Mouse (Mus musculus) E14TG2a.4 (cell line): ENCODE data around the gene Nop2.
"Not testable (repeated sequence)": the region's sequence is repeated elsewhere in the genome, so short reads cannot be mapped to it uniquely, and the experiment has no call there.

Experiments used
- H3K27me3 ChIP-seq: 2 replicates; pipeline ENCODE4 v1.6.1; 2014; ENCODE audit warnings: low read length, control low read depth; ENCODE audit not compliant: insufficient read depth
- H3K36me3 ChIP-seq: 2 replicates; pipeline ENCODE4 v1.6.1; 2014; ENCODE audit warnings: low read length, control low read depth; ENCODE audit not compliant: insufficient read depth
- H3K4me1 ChIP-seq: replicated peaks from 2 replicates; pipeline ENCODE4 v1.6.1; 2014; ENCODE audit warnings: low read depth, low read length, control low read depth
- H3K4me3 ChIP-seq: replicated peaks from 2 replicates; pipeline ENCODE4 v1.5.1; 2014; ENCODE audit warnings: mild to moderate bottlenecking, low read length
- H3K9me3 ChIP-seq: 2 replicates; pipeline ENCODE4 v1.6.1; 2014; ENCODE audit warnings: low read length, control low read depth
- CTCF ChIP-seq: conservative IDR thresholded peaks from 2 replicates; pipeline ENCODE4 v1.5.1; 2014; ENCODE audit warnings: low read length
- NANOG ChIP-seq: IDR thresholded peaks from 2 replicates; pipeline ENCODE4 v1.6.1; 2014; ENCODE audit warnings: borderline replicate concordance, low read length, mixed read lengths
- POU5F1 ChIP-seq: IDR thresholded peaks from 2 replicates; pipeline ENCODE4 v1.6.1; 2014; ENCODE audit warnings: low read length, borderline replicate concordance

Nop2 gene

GRCm38 (mm10) chr6:125160558-125160853 lies 28.8 kb downstream of the Nop2 start:
- TF ChIP-seq NANOG (no peak), POU5F1 (no peak), CTCF (no peak)
- Histone ChIP-seq H3K9me3 (no peaks in the 10 kb centered on the region), H3K4me3 (peak overlapping the region; percentile 55), H3K36me3 (peaks cover 84% of the 10 kb centered on the region), H3K27me3 (no peaks in the 10 kb centered on the region), H3K4me1 (peaks cover 61% of the 10 kb centered on the region)

- Histone ChIP-seq H3K4me1 (peaks cover 55% of the 10 kb centered on the region), H3K36me3 (peaks cover 78% of the 10 kb centered on the region), H3K4me3 (peak overlapping the region; percentile 55), H3K9me3 (no peaks in the 10 kb centered on the region), H3K27me3 (no peaks in the 10 kb centered on the region)
- no peak for TF ChIP-seq CTCF
- no peak for TF ChIP-seq NANOG
- TF ChIP-seq POU5F1 = no peak
Observed at GRCm38 (mm10) chr6:125160854-125161760, 29.4 kb downstream of the Nop2 start.

DNA sequence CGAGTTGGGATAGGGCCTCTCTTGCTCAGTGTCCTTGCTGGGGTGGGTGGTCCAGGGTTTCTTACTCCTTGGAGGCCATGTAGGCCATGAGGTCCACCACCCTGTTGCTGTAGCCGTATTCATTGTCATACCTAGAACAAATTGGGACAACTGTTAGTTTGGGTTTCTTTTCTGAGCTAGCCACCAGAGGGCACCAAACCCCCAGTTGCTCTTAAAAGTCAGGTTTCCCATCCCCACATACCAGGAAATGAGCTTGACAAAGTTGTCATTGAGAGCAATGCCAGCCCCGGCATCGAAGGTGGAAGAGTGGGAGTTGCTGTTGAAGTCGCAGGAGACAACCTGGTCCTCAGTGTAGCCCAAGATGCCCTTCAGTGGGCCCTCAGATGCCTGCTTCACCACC lies 30.3 kb downstream of the Nop2 start:
- H3K36me3 ChIP-seq = peaks cover 72% of the 10 kb centered on the region
- TF ChIP-seq CTCF = peak; percentile 45
- H3K9me3 ChIP-seq, H3K27me3 ChIP-seq: not testable (repeated sequence)
- peak overlapping the region; percentile 98 for H3K4me3 ChIP-seq
- H3K4me1 ChIP-seq = peaks cover 47% of the 10 kb centered on the region

DNA sequence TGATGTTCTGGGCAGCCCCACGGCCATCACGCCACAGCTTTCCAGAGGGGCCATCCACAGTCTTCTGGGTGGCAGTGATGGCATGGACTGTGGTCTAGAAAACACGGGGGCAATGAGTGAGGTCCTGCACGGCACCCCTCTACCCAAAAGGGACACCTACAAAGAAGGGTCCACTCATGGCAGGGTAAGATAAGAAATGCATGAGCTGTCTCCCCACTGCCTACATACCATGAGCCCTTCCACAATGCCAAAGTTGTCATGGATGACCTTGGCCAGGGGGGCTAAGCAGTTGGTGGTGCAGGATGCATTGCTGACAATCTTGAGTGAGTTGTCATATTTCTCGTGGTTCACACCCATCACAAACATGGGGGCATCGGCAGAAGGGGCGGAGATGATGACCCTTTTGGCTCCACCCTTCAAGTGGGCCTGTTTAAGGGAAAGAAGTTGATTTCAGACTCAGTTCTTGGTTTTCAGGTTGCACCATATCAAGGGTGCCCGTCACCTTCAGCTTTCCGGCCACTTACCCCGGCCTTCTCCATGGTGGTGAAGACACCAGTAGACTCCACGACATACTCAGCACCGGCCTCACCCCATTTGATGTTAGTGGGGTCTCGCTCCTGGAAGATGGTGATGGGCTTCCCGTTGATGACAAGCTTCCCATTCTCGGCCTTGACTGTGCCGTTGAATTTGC lies 31.1 kb downstream of the Nop2 start:
- Histone ChIP-seq H3K4me1 (peaks cover 46% of the 10 kb centered on the region), H3K4me3 (peak overlapping the region; percentile 98), H3K36me3 (peaks cover 72% of the 10 kb centered on the region)
- not testable (repeated sequence) for H3K9me3 ChIP-seq, H3K27me3 ChIP-seq

DNA sequence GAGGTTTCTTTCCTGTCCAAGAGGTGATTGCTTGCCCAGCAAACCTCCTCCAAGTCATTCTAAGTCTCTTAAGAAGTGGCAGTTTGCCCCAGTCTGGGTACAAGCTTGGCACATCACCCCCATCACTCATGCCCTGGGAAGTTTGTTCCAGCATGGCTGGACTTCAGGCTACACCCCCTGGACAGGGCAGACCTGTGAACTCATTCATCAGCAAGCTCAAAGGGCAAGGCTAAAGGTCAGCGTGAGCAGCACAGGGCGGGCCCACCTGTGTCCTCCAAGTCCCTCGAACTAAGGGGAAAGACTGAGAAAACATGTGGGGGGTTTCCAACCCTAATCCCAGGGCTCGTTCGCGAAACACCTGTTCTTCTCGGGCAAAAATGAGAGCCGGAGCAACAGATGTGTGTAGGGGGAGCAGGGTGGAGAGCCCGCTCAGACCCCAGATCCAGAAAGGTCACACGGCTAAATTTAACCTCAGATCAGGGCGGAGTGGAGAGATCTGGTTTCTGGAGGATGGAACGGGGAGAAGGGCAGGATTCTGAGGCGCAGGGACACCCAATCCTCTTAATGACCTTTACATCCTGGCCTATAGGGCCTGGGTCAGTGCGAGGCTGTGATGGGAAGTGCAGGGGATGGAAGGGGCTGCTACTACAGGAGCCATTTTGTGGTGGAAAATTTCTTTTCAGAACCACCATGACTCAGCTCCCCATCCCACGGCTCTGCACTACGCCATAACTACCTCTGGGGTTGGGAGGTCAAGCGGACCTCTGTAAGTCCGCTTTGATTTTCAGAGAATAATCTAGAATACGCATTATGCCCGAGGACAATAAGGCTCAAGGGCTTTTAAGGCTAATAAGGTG lies 32.3 kb downstream of the Nop2 start:
- H3K27me3 ChIP-seq = no peaks in the 10 kb centered on the region
- TF ChIP-seq NANOG (no peak), POU5F1 (no peak)
- H3K36me3 ChIP-seq = peaks cover 76% of the 10 kb centered on the region
- H3K9me3 ChIP-seq = no peaks in the 10 kb centered on the region
- peaks cover 48% of the 10 kb centered on the region for H3K4me1 ChIP-seq
- H3K4me3 ChIP-seq = peak overlapping the region; percentile 98

DNA sequence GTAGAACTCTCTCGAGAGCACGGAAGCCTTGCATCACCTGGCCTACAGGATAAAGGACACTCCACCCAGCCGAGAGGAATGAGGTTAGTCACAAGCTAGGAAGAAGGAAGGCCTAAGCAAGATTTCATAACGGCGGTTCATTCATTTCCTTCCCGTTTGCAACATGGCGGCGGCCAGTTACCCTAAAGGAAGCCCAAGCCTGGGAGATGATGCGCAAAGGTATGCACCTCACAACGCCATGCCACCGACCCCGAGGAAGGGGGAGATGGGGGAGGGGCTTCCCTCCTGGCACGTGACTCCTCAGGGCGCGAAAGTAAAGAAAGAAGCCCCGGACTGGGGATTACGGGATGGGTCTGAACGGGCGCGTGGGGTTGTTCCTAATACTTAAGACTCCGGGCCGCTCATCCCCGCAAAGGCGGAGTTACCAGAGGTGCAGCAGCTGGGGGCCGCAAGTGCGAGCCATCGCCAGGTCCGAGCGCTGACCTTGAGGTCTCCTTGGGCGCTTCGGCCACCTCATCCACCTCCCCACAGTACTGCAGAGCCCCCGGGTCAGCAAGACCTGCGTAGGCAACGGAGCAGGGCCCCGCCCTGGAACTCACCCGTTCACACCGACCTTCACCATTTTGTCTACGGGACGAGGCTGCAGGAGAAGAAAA lies 33.1 kb downstream of the Nop2 start:
- H3K4me1 ChIP-seq = peaks cover 48% of the 10 kb centered on the region
- no peaks in the 10 kb centered on the region for H3K27me3 ChIP-seq
- peak overlapping the region; percentile 98 for H3K4me3 ChIP-seq
- H3K36me3 ChIP-seq = peaks cover 76% of the 10 kb centered on the region
- TF ChIP-seq CTCF (no peak), POU5F1 (no peak), NANOG (no peak)
- no peaks in the 10 kb centered on the region for H3K9me3 ChIP-seq

GRCm38 (mm10) chr6:125165328-125165891 lies 33.7 kb downstream of the Nop2 start:
- TF ChIP-seq NANOG (no peak), CTCF (no peak), POU5F1 (no peak)
- H3K27me3 ChIP-seq = no peaks in the 10 kb centered on the region
- H3K9me3 ChIP-seq = no peaks in the 10 kb centered on the region
- H3K36me3 ChIP-seq = peaks cover 76% of the 10 kb centered on the region
- peak overlapping the region; percentile 98 for H3K4me3 ChIP-seq
- H3K4me1 ChIP-seq = peaks cover 48% of the 10 kb centered on the region
